Comparison of ENCODE assay signal across 14 mouse cellular contexts in the genomic region with DNA sequence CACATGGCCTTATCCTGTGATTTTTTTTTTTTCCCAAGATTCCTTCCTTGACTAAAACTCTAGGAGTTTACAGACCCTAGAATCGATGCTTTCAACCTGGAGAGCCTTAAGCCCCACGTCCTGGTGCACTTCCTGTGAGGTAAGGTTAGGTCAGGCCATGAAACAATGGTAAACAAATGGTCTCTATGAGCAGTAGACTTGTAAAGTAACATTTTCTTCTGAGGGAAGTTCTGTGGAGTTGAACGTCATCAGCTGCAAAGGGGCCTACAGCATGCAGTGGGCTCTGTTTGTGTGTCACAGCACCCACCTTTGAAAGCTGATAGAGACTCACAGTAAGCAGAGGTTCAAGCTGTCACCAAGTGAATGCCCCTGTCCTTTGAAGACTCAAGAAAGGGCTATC.
"Had no signal": no experiment of that assay in that cellular context is flagged by ENCODE, and none has a peak within 500 bp of the region (broad histone marks: within the 10 kb centered on the region; RNA-seq: fewer than 3 reads in every experiment).

No protein-coding gene starts in this region.

- DNase-seq: kidney, adult 8-10 months; kidney, postnatal 36 days; liver; liver, embryonic 13.5 days; liver, postnatal 0 days; lung, postnatal 14 days; right cerebral cortex, postnatal 14 days had no signal

- H3K4me3 ChIP-seq: limb, embryonic 12.5 days; liver, embryonic 13.5 days; lung, embryonic 15.5 days; midbrain, embryonic 13.5 days; neural tube, embryonic 13.5 days; stomach, embryonic 15.5 days had no signal

- H3K27ac ChIP-seq: limb, embryonic 12.5 days; liver, embryonic 13.5 days; lung, embryonic 15.5 days; macrophage; midbrain, embryonic 13.5 days; neural tube, embryonic 13.5 days; stomach, embryonic 15.5 days had no signal

- ATAC-seq: intestine, postnatal 0 days; liver, postnatal 0 days; midbrain, embryonic 13.5 days had no signal
